Mouse (Mus musculus): ENCODE results near the gene Ppp1r12c. TPM values are rescaled to one million over a fixed set of nuclear protein-coding genes. Genes with fewer than 3 reads are reported as not detected.
"Not testable (repeated sequence)": the region's sequence is repeated elsewhere in the genome, so short reads cannot be mapped to it uniquely, and the experiment has no call there.

The Ppp1r12c gene
- polyA plus RNA-seq, 2 experiments, result 15.6 to 22.2 TPM

- DNase-seq (ENCODE audit: low read depth in 3 of 3, low spot score in 3 of 3), result not testable (repeated sequence)
- 56% methylated on average over 15 of the region's 15 CpGs for WGBS (ENCODE audit: insufficient replicate concordance)
Observed at GRCm38 (mm10) chr7:4524212-4524922, 22.9 kb upstream of the Ppp1r12c start, which contains the start of gene Tnni3. Gene Tnni3 (minus strand): TSS chr7:4524229.

DNA sequence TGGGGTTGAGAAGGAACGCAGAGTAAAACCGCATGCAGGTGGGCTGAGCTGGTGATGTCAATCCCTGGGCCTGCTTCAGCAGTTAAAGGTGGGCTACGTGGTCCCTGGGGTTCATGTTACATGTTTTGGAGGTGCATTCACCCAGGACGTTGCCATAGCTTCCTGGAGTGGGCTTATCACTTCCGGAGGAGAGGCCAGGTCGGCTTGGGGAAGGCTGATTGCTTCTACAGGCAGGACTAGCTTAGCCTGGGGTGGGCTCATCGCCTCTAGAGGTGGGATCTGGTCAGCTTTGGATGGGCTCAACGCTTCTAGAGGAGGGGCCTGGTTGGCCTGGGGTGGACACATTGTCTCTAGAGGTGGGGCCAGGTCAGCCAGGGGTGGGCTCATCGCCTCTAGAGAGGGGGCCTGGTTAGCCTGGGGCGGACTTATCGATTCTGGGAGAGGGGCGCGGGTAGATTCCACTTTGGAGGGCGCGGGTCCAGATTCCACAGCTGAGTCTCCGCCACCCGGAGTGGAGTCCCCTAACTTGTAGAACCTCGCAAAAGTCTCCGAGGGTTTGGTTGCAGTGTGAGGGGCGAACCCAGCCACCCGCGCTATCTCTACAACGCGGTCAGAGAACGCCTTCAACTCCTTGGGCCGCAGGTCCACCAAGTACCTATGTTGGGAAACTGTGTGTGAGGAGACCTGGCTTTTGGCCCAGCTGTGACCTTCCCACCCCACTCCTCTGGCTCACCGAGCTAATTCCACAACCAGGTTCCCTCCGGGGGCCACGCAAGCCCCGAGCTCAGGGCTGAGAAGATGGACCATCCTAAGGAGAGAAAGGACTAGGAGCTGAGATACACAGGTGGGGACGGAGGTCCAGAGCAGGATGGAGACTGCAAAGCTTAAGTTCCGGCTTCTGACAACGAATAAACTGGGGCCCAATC is 22.0 kb upstream of the Ppp1r12c start:
- Histone ChIP-seq H3K4me2 (ENCODE audit: low read depth) (no peak overlapping the region), H3K9me3 (ENCODE audit: control insufficient read depth, low read length) (no peaks in the 10 kb centered on the region), H3K27me3 (ENCODE audit: control insufficient read depth, insufficient read depth, low read length) (peaks cover 3% of the 10 kb centered on the region), H3K4me1 (replicated peaks; ENCODE audit: control insufficient read depth in 2 of 2, insufficient read depth in 2 of 2, low read length in 1 of 2) (peaks cover 0 to 9% of the 10 kb centered on the region in 2 experiments; a peak in 2 of 4 replicates), H3K4me3 (ENCODE audit: insufficient read depth in 1 of 2, low read depth in 2 of 2, low read length in 2 of 2) (no peak overlapping the region), H3K36me3 (replicated peaks; ENCODE audit: control insufficient read depth, insufficient read depth, low read depth) (no peaks in the 10 kb centered on the region), H3K9ac (replicated peaks) (no peak overlapping the region), H3K27ac (no peak overlapping the region)
- TF ChIP-seq CTCF (IDR thresholded peaks at IDR 0.05; ENCODE audit: low read depth), result no peak
- TF ChIP-seq EP300 (IDR thresholded peaks at IDR 0.05; ENCODE audit: low read depth), result no peak
- no peak for DNase-seq (ENCODE audit: low read depth in 3 of 3, low spot score in 3 of 3)
- WGBS (ENCODE audit: insufficient replicate concordance), result 79% methylated on average over 33 of the region's 33 CpGs
- ATAC-seq (ENCODE audit: insufficient read depth), result no peak

More at GRCm38 (mm10) chr7:4524212-4524922, 22.9 kb upstream of the Ppp1r12c start, which contains the start of gene Tnni3:
- H3K27me3 ChIP-seq (ENCODE audit: control insufficient read depth, insufficient read depth, low read length); H3K9ac ChIP-seq (replicated peaks); H3K4me2 ChIP-seq (ENCODE audit: low read depth); H3K4me3 ChIP-seq (ENCODE audit: insufficient read depth in 1 of 2, low read depth in 2 of 2, low read length in 2 of 2); H3K36me3 ChIP-seq (replicated peaks; ENCODE audit: control insufficient read depth, insufficient read depth, low read depth); H3K9me3 ChIP-seq (ENCODE audit: control insufficient read depth, low read length); ATAC-seq (ENCODE audit: insufficient read depth); H3K4me1 ChIP-seq (replicated peaks; ENCODE audit: control insufficient read depth in 2 of 2, insufficient read depth in 2 of 2, low read length in 1 of 2); H3K27ac ChIP-seq: not testable (repeated sequence)
- peak; percentile 80 for TF ChIP-seq CTCF (IDR thresholded peaks at IDR 0.05; ENCODE audit: low read depth)

DNA sequence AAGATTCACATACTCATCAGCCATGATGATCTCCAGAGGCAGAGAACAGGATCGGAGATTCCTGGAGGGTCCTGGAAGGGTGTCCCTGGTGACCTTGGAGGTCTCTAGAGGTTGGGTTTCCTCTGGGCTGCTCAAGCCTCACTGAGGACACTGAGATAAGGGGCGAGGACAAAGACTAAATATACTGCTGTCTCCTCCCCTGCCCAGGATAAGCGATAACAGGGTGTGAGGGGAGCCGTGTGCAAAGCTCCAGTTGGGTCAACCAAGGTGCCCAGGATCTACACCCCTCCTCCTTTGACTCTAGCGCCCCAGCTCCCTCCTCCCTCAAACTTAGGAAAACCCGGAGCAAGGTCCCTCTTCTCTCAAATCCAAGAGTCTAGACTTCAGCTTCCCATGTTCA is 20.8 kb upstream of the Ppp1r12c start:
- Histone ChIP-seq H3K27me3 (ENCODE audit: control insufficient read depth, insufficient read depth, low read length) (peaks cover 3% of the 10 kb centered on the region), H3K4me2 (ENCODE audit: low read depth) (no peak overlapping the region), H3K4me1 (replicated peaks; ENCODE audit: control insufficient read depth in 2 of 2, insufficient read depth in 2 of 2, low read length in 1 of 2) (peaks cover 0 to 9% of the 10 kb centered on the region in 2 experiments; a peak in 2 of 4 replicates), H3K9me3 (ENCODE audit: control insufficient read depth, low read length) (no peaks in the 10 kb centered on the region), H3K4me3 (ENCODE audit: insufficient read depth in 1 of 2, low read depth in 2 of 2, low read length in 2 of 2) (no peak overlapping the region), H3K36me3 (replicated peaks; ENCODE audit: control insufficient read depth, insufficient read depth, low read depth) (no peaks in the 10 kb centered on the region), H3K27ac (no peak overlapping the region), H3K9ac (replicated peaks) (no peak overlapping the region)
- 22% methylated on average over 6 of the region's 6 CpGs for WGBS (ENCODE audit: insufficient replicate concordance)
- ATAC-seq (ENCODE audit: insufficient read depth), result no peak
- no peak for DNase-seq (ENCODE audit: low read depth in 3 of 3, low spot score in 3 of 3)
- TF ChIP-seq CTCF (IDR thresholded peaks at IDR 0.05; ENCODE audit: low read depth) (no peak), EP300 (IDR thresholded peaks at IDR 0.05; ENCODE audit: low read depth) (no peak)

DNA sequence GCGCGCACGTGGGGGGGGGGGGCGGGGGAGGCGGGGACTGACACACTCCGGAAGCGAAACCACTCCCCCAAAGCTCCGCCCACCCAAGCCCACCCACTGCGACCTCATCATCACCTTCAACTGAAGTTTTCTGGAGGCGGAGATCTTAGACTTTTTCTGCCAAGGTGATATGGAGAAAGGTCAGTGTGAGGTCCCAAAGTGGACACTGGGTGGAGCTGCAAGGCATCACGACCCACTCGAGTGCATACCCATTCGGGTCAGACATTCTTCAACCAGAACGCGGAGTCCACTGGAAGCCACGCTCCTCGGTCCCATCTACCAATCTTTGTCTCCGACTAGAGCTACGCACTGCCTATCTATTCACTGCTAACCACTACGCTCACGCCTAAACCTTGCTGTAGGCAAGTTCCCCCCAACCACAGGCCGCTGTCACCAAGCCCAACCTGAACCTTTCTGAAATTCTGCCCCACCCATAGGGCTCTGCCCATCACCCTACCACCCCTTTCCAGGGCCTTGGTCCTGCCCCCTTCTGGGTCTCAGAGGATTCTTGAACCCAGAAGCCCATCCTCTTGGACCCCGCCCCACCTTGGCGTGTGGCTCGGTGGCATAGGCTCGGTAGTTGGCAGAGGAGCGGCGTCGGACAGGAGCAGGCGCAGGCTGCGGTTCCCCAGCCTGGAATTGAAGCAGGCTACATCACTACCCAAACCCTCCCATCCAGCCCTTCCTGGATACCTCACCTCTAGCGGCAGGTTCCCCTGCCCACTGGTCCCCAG is 19.9 kb upstream of the Ppp1r12c start:
- Histone ChIP-seq H3K27me3 (ENCODE audit: control insufficient read depth, insufficient read depth, low read length) (peaks cover 3% of the 10 kb centered on the region), H3K36me3 (replicated peaks; ENCODE audit: control insufficient read depth, insufficient read depth, low read depth) (no peaks in the 10 kb centered on the region), H3K4me1 (replicated peaks; ENCODE audit: control insufficient read depth in 2 of 2, insufficient read depth in 2 of 2, low read length in 1 of 2) (peaks cover 0 to 13% of the 10 kb centered on the region in 2 experiments; a peak in 2 of 4 replicates), H3K4me3 (ENCODE audit: insufficient read depth in 1 of 2, low read depth in 2 of 2, low read length in 2 of 2) (0 out of 4 replicates have a peak overlapping the region, but pooled peaks of 1 of the 2 experiments have one; percentile 4), H3K27ac (no peak overlapping the region), H3K4me2 (ENCODE audit: low read depth) (peak overlapping the region; percentile 26), H3K9ac (replicated peaks) (no peak overlapping the region), H3K9me3 (ENCODE audit: control insufficient read depth, low read length) (no peaks in the 10 kb centered on the region)
- 26% methylated on average over 32 of the region's 32 CpGs for WGBS (ENCODE audit: insufficient replicate concordance)
- no peak for ATAC-seq (ENCODE audit: insufficient read depth)
- DNase-seq (ENCODE audit: low read depth in 3 of 3, low spot score in 3 of 3), result no peak
- TF ChIP-seq EP300 (IDR thresholded peaks at IDR 0.05; ENCODE audit: low read depth) (no peak), CTCF (IDR thresholded peaks at IDR 0.05; ENCODE audit: low read depth) (no peak)
